Mouse (Mus musculus): Measurements from ENCODE around the gene Btaf1.

DNA sequence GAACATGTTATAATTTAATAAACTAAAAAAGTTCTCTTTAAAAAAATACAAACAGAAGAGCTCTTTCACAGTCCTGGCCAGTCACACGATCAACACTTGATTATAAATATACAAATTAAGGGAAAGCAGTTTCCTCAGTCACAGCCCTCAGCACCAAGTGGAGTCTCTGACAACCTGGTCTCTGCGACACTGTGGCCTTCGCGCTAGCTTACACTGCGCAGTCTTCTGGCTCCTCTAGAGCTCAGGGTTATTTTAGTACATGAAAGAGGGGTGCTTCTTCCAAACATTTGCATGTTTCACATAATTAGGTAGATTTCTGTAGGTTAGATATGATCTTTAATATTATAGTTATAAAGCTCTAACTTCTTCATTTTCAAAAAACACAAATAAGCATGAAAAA, 96.3 kb downstream of the Btaf1 start:
- no peak for TF ChIP-seq CTCF (IDR thresholded peaks at IDR 0.05; ENCODE audit: low read depth, low read length)
- TF ChIP-seq POLR2A (IDR thresholded peaks at IDR 0.05; ENCODE audit: insufficient read depth, low read length), result no peak
- no peak for TF ChIP-seq EP300 (IDR thresholded peaks at IDR 0.05; ENCODE audit: insufficient read depth, low read depth, low read length)

Measured in ES-Bruce4 (cell line).